In the genomic region with DNA sequence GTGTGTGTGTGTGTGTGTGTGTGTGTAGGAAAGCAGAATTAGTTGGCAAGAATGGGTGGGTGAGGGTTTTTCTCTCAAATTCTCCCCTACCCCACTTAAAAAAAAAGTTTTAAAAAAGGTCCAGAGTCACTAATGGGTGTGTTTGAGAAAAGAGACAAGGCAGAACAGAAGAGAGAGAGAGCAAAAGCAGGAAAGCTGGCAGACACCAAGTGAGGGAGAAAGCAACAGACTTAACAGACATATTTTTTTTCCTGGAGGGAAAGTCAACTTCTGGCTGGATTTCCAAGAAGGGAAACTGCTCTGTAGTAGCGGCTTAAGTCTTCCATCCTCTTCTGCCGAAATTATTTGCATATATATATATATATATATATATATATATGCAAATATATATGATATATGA, we compare ENCODE assay signal across 10 mouse cellular contexts. TPM values are rescaled to one million over a fixed set of nuclear protein-coding genes. Genes with fewer than 3 reads are reported as not detected.
DNase-seq lines count a peak whose midpoint lies in the region; ATAC-seq and TF ChIP-seq lines count a peak whose summit lies in the region.
"Had no signal": no experiment of that assay in that cellular context is flagged by ENCODE, and none has a peak within 500 bp of the region (broad histone marks: within the 10 kb centered on the region; RNA-seq: fewer than 3 reads in every experiment).

No protein-coding gene starts in this region.

- peak overlapping the region; percentile 92 for H3K4me3 ChIP-seq in heart, embryonic 15.5 days
- peak overlapping the region; percentile 88 for H3K4me3 ChIP-seq in bone marrow macrophage, adult 2 months (ENCODE audit: insufficient read depth, low read length)
- peak overlapping the region; percentile 76 for H3K4me3 ChIP-seq in hindbrain, embryonic 13.5 days
- H3K4me3 ChIP-seq in midbrain, embryonic 11.5 days (ENCODE audit: low read depth, low read length), result no peak overlapping the region; the same call in 1 of the 2 replicates

- H3K36me3 ChIP-seq in heart, embryonic 15.5 days, result no peaks in the 10 kb centered on the region
- no peaks in the 10 kb centered on the region for H3K36me3 ChIP-seq in hindbrain, embryonic 13.5 days
- no peaks in the 10 kb centered on the region for H3K36me3 ChIP-seq in midbrain, embryonic 11.5 days (ENCODE audit: control insufficient read depth, insufficient read depth, low read length)

- H3K4me1 ChIP-seq in heart, embryonic 15.5 days (replicated peaks), result peaks cover 27% of the 10 kb centered on the region
- peaks cover 21% of the 10 kb centered on the region for H3K4me1 ChIP-seq in bone marrow macrophage, adult 2 months (ENCODE audit: control insufficient read depth, insufficient read depth, low read length)
- peaks cover 45% of the 10 kb centered on the region for H3K4me1 ChIP-seq in hindbrain, embryonic 13.5 days (replicated peaks)
- H3K4me1 ChIP-seq in midbrain, embryonic 11.5 days (ENCODE audit: control insufficient read depth, insufficient read depth, low read length), result peaks cover 11% of the 10 kb centered on the region; the same call in 1 of the 2 replicates

- no peak for TF ChIP-seq POLR2A in bone marrow macrophage, adult 2 months (IDR thresholded peaks at IDR 0.05; ENCODE audit: borderline replicate concordance, low read depth, low read length)

- 33% methylated on average over 2 of the region's 2 CpGs for WGBS in heart, embryonic 15.5 days
- WGBS in hindbrain, embryonic 13.5 days, result 32% methylated on average over 2 of the region's 2 CpGs
- WGBS in midbrain, embryonic 11.5 days, result 49% methylated on average over 2 of the region's 2 CpGs

- no peaks in the 10 kb centered on the region for H3K27me3 ChIP-seq in heart, embryonic 15.5 days
- H3K27me3 ChIP-seq in hindbrain, embryonic 13.5 days, result no peaks in the 10 kb centered on the region
- no peaks in the 10 kb centered on the region for H3K27me3 ChIP-seq in midbrain, embryonic 11.5 days (ENCODE audit: control insufficient read depth, insufficient read depth, low read length)

- ATAC-seq in heart, embryonic 15.5 days (replicated peaks; ENCODE audit: insufficient number of reproducible peaks, insufficient read depth, low FRiP score, low read depth), result no peak
- ATAC-seq in hindbrain, embryonic 13.5 days (ENCODE audit: low FRiP score), result no peak
- no peak for ATAC-seq in midbrain, embryonic 11.5 days (ENCODE audit: low FRiP score)

- no peaks in the 10 kb centered on the region for H3K9me3 ChIP-seq in heart, embryonic 15.5 days (replicated peaks)
- H3K9me3 ChIP-seq in hindbrain, embryonic 13.5 days, result no peaks in the 10 kb centered on the region
- no peaks in the 10 kb centered on the region for H3K9me3 ChIP-seq in midbrain, embryonic 11.5 days (ENCODE audit: control insufficient read depth, low read length)

- no peak for DNase-seq in heart, adult 9 months (ENCODE audit: low spot score in 2 of 2)
- no peak for DNase-seq in midbrain, embryonic 11.5 days (ENCODE audit: low spot score, missing footprints)
- no peak for DNase-seq in yolk sac, embryonic 10.5 days (ENCODE audit: low spot score)
- DNase-seq in adrenal gland, adult 18-20 months (ENCODE audit: low spot score in 2 of 2), result no peak
- DNase-seq in thymus, adult 18-20 months, result no peak

- peak overlapping the region; percentile 97 for H3K4me2 ChIP-seq in heart, embryonic 15.5 days
- peak overlapping the region; percentile 97 for H3K4me2 ChIP-seq in hindbrain, embryonic 13.5 days
- H3K4me2 ChIP-seq in midbrain, embryonic 11.5 days, result peak overlapping the region; percentile 80; the same call in 1 of the 2 replicates

- 0 out of 2 replicates have a peak overlapping the region, but pooled peaks have one; percentile 75 for H3K9ac ChIP-seq in heart, embryonic 15.5 days
- H3K9ac ChIP-seq in hindbrain, embryonic 13.5 days, result peak overlapping the region; percentile 84; the same call in 1 of the 2 replicates
- no peak overlapping the region; the same call in 1 of the 2 replicates for H3K9ac ChIP-seq in midbrain, embryonic 11.5 days (ENCODE audit: low read length)

- no peak for TF ChIP-seq CTCF in bone marrow macrophage, adult 2 months (IDR thresholded peaks at IDR 0.05; ENCODE audit: low read depth, low read length)

- peak overlapping the region; percentile 86 for H3K27ac ChIP-seq in heart, embryonic 15.5 days
- peak overlapping the region; percentile 98 for H3K27ac ChIP-seq in bone marrow macrophage, adult 2 months (ENCODE audit: insufficient read depth, low read depth, low read length)
- H3K27ac ChIP-seq in hindbrain, embryonic 13.5 days, result peak overlapping the region; percentile 87
- no peak overlapping the region for H3K27ac ChIP-seq in midbrain, embryonic 11.5 days (ENCODE audit: low read depth, low read length)

RNA-seq across cellular contexts. Expression of gene Tsku, which starts 0.5 kb away (rescaled TPM):
- polyA plus RNA-seq in heart, embryonic 15.5 days (2015; fragmentation: Nextera tagmentation; extraction: Ambion mirVana), result 4.6 and 6.1 TPM in 2 replicates
- 39.7 and 41.3 TPM in 2 replicates for polyA plus RNA-seq in bone marrow macrophage, adult 2 months (2012; ENCODE audit: insufficient read depth, insufficient read length, missing spikeins)
- polyA plus RNA-seq in hindbrain, embryonic 13.5 days (2015; fragmentation: Nextera tagmentation; extraction: Ambion mirVana), result 9.1 and 10.3 TPM in 2 replicates
- 7.3 and 7.7 TPM in 2 replicates for polyA plus RNA-seq in midbrain, embryonic 11.5 days (2014; fragmentation: Nextera tagmentation; extraction: Ambion mirVana)
- total RNA-seq in adrenal gland, adult 18-20 months (2021), result 10 to 100 TPM; 16.7 to 16.9 TPM
- total RNA-seq: hematopoietic stem cell, adult 5-6 weeks; neutrophil, adult 5-6 weeks had no signal

RNA-seq across cellular contexts. Expression of gene Acer3, which starts 40.7 kb away (rescaled TPM):
- polyA plus RNA-seq in heart, embryonic 15.5 days (2015; fragmentation: Nextera tagmentation; extraction: Ambion mirVana), result 16.2 and 16.9 TPM in 2 replicates
- 69.6 and 73.6 TPM in 2 replicates for polyA plus RNA-seq in bone marrow macrophage, adult 2 months (2012; ENCODE audit: insufficient read depth, insufficient read length, missing spikeins)
- 16.6 and 18.3 TPM in 2 replicates for polyA plus RNA-seq in hindbrain, embryonic 13.5 days (2015; fragmentation: Nextera tagmentation; extraction: Ambion mirVana)
- polyA plus RNA-seq in midbrain, embryonic 11.5 days (2014; fragmentation: Nextera tagmentation; extraction: Ambion mirVana), result 15.8 and 16.6 TPM in 2 replicates
- 10 to 100 TPM; 11.7 to 12.9 TPM for total RNA-seq in adrenal gland, adult 18-20 months (2021)
